Mouse (Mus musculus) induced T-regulatory cell, adult 2 months (primary cell): ENCODE results near the gene Crlf1.

Experiments
- DNase-seq: peaks from one replicate; pipeline ENCODE4 v3.0.0-alpha.2; 2012; ENCODE audit warnings: low read depth

Crlf1 gene

DNA sequence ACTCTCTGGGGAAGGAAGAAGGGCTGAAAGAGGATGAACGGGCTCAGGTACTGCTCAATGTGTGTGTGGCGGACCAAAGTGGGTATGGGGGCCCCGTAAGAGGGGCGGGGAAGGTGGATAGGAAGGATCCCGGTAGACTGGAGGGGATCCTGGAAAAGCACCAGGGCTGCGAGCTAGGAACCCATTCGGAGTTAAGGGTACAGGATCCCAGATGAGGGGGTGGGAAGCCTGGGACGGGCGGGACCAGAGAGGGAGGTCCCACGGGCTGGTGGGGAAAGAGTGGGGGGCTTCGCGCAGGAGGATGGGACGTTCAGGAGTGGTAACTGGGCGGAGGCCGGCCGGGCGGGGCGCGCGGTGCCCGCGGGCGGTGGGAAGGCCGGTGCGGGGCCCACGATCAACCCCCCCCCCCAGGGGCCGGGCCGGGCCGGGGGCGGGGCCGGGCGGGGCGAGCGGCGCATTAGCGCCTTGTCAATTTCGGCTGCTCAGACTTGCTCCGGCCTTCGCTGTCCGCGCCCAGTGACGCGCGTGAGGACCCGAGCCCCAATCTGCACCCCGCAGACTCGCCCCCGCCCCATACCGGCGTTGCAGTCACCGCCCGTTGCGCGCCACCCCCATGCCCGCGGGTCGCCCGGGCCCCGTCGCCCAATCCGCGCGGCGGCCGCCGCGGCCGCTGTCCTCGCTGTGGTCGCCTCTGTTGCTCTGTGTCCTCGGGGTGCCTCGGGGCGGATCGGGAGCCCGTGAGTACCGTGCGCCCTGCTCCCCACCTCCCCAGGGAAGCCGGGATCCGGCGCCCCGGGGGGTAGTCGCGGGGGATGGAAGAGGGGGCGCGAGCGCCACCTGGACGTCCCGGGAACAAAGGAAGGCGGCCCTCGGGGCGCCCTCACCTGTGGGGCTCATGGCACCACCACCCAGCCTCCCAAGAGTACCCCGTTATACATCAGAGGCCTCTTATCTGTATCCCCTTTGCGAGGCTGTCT lies at the start of gene Crlf1:
Gene Crlf1, plus strand, starts transcription at position 495 of the 977 bp plus-strand sequence.
- DNase-seq: peak; percentile 19

GRCm38 (mm10) chr8:70443326-70443725 lies 49.6 kb upstream of the Crlf1 start:
- no peak for DNase-seq

DNA sequence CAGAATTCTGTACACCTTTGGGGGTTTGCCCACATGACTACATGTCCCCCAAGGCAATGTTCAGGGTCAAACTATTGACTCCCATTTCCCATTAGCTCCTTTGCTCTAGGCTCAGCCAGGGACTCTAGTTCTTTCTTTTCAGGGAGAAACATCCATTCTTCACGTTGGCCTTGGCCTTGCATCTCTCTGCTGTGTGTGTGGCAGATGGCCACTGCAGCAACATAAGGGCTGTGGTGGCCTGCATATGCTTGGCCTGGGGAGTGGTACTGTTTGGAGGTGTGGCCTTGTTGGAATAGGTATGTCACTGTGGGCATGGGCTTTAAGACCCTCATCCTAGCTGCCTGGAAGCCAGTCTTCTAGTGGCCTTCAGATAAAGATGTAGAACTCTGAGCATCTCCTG lies 47.0 kb upstream of the Crlf1 start:
- DNase-seq: no peak

DNA sequence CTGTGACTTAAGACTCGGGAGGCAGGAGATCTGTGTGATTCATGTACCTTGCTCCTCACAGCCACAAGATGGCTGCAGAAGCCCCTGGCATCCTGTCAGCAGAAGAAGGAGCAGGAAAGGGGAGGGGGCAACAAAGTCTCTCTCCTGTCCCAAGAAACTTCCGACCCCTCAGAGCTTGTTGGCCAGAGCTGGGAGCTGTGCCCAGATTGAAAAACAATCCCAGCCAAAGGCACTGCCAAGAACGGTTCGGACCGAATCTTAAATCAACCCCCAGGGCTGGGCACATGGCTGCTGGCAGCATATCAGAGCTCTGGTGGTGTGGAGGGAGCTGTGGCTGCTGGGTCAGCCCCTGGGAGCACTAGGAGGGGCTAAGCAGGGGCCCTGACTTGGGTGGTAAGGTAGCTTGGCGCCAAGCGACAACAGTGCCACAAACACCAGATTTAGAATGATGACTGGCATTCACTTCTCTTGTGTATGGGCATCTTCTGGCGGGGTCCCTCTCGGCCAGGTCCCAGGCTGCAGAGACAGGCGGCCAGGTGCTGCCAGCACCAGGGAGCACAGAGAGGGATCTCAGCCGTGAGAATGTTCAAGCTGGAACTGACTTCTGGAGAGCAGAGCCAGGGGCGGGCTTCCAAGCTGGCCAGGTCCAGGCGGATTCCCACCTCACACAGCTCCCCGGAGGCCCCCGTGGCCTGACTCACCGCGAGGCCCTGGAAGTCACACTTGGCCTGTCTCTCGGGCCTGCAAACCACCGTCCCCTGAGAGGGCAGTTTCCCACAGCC lies 45.1 kb upstream of the Crlf1 start:
- no peak for DNase-seq

DNA sequence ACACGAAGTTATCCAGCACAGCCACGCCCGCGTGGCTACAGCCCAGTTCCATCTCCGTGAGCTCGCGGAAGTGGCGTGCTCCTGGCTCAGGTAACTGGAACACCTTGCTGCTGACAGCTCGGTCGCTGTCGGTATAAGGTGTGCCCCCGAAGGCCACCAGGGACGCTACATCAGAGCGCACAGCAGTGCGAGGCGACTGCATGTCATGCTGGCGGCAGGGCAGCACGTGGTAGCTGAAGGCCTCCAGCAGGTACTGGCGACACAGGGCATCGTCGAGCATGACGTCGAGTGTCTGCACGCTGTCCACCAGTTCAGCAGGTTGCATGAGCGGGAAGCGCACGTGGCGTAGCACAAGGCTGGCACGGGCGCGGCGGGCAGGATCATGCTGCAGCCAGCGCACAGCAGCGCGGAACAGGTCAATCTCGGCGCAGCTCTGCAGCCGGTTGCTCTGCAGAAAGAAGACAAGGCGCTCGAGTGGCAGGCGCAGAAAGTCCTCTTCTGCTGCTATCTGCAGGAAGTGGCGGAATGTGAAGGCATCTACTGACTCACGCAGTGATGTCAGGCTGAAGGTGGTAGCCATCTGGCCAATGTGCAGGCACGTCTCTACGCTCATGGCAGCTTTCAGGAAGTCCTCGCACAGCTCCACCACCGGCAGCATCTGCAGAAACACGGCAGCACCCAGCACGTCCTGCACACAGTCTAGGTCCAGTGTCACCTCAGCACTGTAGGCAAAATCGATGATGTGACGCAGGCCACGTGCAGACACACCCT lies 40.6 kb upstream of the Crlf1 start:
- DNase-seq: no peak

DNA sequence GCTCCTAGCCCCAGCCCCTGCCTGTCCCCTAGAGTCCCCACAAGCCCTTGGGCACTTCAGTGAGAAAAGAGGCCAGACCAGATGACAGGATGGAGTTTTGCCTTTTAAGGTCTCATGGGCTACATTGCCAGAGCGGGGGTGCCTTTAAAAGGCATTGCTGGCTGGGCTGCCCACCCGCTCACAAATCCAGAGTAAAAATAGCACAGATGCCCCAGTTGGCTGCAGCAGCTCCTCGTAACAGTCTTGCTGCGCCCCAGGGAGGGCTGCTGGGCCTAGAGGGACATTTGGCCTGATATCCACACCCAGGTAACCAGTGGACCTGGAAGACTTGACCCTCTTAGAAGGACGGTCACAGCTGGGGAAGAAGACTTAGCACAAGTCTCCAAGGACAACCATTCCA lies 39.1 kb upstream of the Crlf1 start:
- DNase-seq: no peak

GRCm38 (mm10) chr8:70456996-70457395 lies 36.0 kb upstream of the Crlf1 start:
- no peak for DNase-seq

- no peak for DNase-seq
These were observed 35.1 kb upstream of the Crlf1 start for GRCm38 (mm10) chr8:70457882-70458281.

DNA sequence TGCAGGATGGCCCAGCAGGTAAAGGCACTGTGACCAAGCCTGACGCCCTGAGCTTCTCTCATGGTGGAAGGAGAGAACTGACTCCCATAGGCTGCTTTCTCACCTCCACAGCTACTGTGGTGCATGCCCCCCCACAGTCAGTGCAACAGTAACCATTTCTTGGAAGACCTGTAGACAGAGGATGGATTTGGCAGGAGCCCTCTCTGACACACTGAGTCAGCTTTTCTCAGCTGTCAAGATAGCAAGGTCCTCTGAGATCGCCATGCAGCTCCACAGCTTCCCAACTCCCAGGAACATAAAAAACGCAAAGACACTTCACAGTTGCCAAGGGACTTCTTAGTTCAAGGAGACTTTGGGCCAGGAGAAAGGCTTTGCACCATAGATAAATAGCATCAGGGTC lies 34.5 kb upstream of the Crlf1 start:
- no peak for DNase-seq

DNA sequence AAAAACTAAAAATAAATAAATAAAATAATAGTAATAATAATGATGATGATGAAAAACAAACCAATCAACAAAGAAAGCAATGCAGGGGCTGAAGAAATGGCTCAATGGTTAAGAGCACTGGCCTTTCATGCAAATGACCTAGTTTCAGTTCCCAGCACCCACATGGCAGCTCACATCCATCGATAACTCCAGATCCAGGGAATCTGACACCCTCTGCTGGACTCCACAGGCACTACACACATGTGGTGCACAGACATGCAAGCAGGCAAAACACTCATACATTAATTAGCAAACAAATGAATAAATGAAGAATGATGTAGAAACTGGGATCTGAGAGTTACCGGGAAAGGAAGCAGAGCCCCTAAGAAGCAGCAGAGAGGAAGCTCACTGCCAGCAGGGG lies 33.3 kb upstream of the Crlf1 start:
- DNase-seq: no peak

GRCm38 (mm10) chr8:70460199-70460598 lies 32.8 kb upstream of the Crlf1 start:
- no peak for DNase-seq

GRCm38 (mm10) chr8:70460606-70461005 lies 32.4 kb upstream of the Crlf1 start:
- DNase-seq: no peak

DNA sequence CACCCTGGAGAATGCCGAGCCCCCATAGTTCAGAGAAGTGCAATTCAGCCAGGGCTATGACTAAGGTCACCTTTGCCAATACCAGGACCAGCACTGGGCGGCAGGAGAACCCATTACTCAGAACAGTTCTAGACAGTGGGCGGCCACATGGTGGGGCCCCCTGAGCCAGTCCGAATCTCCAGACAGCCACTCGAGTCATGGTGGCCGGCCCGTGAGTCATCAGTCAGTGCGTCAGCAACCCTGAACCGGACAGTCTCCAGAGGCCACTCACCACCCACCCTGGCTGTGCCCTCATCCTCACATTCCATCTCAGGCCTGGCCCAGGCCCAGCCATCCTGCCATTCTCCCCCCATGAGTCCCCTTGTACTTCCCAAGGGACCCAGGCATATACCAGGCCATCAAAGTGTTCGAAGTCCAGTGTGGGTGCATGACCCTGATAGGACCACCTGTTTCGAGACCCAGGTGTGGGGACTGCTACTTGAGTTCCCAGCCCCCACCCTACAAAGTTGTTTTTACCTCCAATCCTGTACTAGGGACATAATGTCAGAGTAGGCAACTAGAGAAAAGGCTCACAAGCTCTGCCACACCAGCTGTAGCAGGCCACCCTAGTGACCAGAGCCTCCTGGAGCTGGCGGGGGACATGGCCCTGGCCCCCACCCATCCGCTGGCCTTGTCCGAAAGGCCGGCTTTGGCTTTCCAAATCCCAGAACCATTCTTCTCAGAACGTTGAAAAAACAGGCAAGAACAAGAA lies 31.0 kb upstream of the Crlf1 start:
- DNase-seq: no peak

- DNase-seq: no peak
These were observed 30.5 kb upstream of the Crlf1 start for GRCm38 (mm10) chr8:70462516-70462813.

GRCm38 (mm10) chr8:70463306-70463705 lies 29.7 kb upstream of the Crlf1 start:
- no peak for DNase-seq

DNA sequence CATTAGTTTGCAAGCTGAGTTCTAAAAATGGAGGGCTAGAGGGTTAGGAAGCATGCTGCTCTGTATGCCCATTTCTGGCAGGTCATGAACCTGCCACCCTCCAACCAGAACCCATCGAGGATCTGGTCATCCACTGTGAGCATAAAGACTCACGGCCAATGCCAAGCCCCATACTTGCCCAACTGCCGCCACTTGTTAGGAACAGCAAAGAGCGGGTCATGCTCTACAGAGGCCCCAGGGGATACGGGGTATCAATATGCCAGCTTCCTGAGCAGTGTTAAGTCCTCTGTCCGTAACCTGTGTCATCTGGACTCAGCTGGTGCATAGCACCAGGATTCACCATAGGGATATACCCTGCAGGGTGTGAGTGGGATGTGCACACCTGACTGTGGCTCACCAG lies 28.8 kb upstream of the Crlf1 start:
- DNase-seq: no peak

DNA sequence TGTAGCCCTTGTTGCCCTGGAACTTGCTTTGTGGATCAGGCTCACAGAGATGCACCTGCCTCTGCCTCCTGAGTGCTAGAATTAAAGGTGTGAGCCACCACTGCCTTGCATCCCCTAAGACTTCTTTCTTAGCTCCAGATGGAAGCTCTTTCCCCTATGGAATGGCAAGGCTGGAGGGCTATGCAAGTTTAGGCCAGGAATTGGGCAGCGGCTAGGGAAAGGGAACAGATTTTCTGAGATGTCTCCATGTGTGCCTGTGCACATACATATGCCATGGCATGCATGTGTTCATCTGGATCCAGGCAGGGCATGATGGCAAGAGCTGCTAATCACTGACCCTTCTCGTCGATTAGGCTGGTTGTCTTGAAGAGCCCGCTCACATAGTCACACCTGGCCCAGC lies 27.3 kb upstream of the Crlf1 start:
- no peak for DNase-seq

GRCm38 (mm10) chr8:70466305-70466704 lies 26.7 kb upstream of the Crlf1 start:
- DNase-seq: no peak

DNA sequence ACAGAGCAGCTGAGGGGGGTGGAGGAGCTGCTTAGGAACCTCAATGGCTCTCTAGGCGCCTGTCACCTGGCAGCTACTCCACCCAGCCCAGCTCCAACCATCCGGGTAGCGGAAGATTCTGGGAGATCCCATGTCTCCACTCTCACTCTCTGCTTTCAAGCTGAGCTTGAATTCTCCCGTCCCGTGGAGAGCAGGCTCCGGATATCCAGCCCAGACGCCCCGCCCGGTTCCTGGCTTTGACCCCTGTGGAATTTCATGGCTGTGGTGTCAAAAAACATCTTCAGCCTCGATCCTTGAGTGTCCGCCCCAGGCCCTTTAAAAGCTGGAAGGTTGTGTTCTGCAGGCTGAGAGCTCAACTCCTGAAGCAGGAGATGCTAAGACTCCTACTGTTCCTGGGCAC lies 26.2 kb upstream of the Crlf1 start:
- no peak for DNase-seq

- DNase-seq: no peak
These were observed 25.7 kb upstream of the Crlf1 start for GRCm38 (mm10) chr8:70467229-70467725.

DNA sequence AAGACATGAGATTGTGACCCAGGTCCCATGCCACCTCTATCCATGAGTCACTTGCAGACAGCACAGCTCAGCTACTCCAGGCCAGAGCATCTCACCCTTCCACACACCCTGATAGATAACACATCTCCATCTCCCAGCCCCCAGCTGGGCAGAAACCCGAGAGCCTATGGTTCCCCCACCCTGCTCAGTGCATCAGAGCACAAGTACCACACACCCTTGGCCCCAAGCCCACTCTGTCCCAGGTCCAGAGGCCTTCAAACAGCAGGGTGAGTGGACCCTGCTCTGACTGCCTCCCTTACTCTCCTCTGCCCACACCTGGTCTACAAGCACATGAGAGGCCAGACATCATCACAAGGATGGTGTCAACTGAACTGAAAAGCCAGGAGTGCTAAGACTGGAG lies 25.1 kb upstream of the Crlf1 start:
- DNase-seq: no peak

DNA sequence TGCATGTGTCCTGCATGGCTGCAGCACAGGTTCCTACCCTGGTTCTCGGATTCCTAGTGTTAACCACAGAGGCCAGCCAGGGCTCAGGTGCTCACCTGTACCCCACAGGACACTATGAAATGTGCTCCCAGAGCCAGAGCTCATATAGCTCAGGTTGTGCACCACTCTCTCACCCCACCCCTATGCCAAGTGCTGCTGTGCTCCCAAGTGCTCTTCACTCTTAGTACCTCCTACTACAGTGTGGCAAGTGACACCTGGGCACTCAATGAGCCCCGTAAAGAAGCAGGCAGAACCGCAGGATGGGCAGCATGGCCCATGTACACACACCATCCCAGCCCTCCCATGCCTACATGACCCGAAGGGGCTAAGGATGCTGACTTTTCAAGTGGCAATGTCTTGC lies 24.2 kb upstream of the Crlf1 start:
- no peak for DNase-seq
